Mouse (Mus musculus) cerebellum, adult 11-12 months (tissue): ENCODE results near the gene Spsb1.

Source experiments
- DNase-seq: peaks from one replicate; pipeline ENCODE4 v3.0.0; 2022

Spsb1 gene

GRCm38 (mm10) chr4:149882139-149882916, 72.5 kb downstream of the Spsb1 start:
- no peak for DNase-seq

- no peak for DNase-seq
Measured at GRCm38 (mm10) chr4:149880908-149881307, 73.9 kb downstream of the Spsb1 start.

- no peak for DNase-seq
Measured at GRCm38 (mm10) chr4:149879980-149880379, 74.9 kb downstream of the Spsb1 start.

GRCm38 (mm10) chr4:149878021-149878449, 76.8 kb downstream of the Spsb1 start:
- no peak for DNase-seq

GRCm38 (mm10) chr4:149877202-149877601, 77.6 kb downstream of the Spsb1 start:
- no peak for DNase-seq

- DNase-seq, result no peak
Measured at GRCm38 (mm10) chr4:149876761-149877160, 78.1 kb downstream of the Spsb1 start.

- DNase-seq, result peak; percentile 76
Measured at GRCm38 (mm10) chr4:149875986-149876501, 78.8 kb downstream of the Spsb1 start.

- DNase-seq, result no peak
Measured at GRCm38 (mm10) chr4:149875296-149875695, 79.5 kb downstream of the Spsb1 start.

GRCm38 (mm10) chr4:149872236-149872635, 82.6 kb downstream of the Spsb1 start:
- no peak for DNase-seq

- no peak for DNase-seq
Measured at GRCm38 (mm10) chr4:149871582-149871981, 83.3 kb downstream of the Spsb1 start.

GRCm38 (mm10) chr4:149871014-149871413, 83.8 kb downstream of the Spsb1 start:
- no peak for DNase-seq

GRCm38 (mm10) chr4:149870412-149870811, 84.4 kb downstream of the Spsb1 start:
- DNase-seq, result no peak

- no peak for DNase-seq
Measured at GRCm38 (mm10) chr4:149868725-149869124, 86.1 kb downstream of the Spsb1 start.

GRCm38 (mm10) chr4:149868009-149868408, 86.8 kb downstream of the Spsb1 start:
- no peak for DNase-seq

GRCm38 (mm10) chr4:149867351-149867750, 87.5 kb downstream of the Spsb1 start:
- no peak for DNase-seq

GRCm38 (mm10) chr4:149864395-149864794, 90.4 kb downstream of the Spsb1 start:
- no peak for DNase-seq

- no peak for DNase-seq
Measured at GRCm38 (mm10) chr4:149863522-149863921, 91.3 kb downstream of the Spsb1 start.

GRCm38 (mm10) chr4:149860393-149860792, 94.5 kb downstream of the Spsb1 start:
- no peak for DNase-seq

- DNase-seq, result no peak
Measured at GRCm38 (mm10) chr4:149858584-149858983, 96.3 kb downstream of the Spsb1 start.

GRCm38 (mm10) chr4:149858097-149858496, 96.7 kb downstream of the Spsb1 start:
- DNase-seq, result no peak

- DNase-seq, result no peak
Measured at GRCm38 (mm10) chr4:149857688-149858087, 97.2 kb downstream of the Spsb1 start.

GRCm38 (mm10) chr4:149855892-149856807, 98.7 kb downstream of the Spsb1 start:
- DNase-seq, result no peak

- DNase-seq, result no peak
Measured at GRCm38 (mm10) chr4:149855180-149855891, 99.5 kb downstream of the Spsb1 start.
